Mouse (Mus musculus): ENCODE data around the gene Ptprq. TPM values are rescaled to one million over a fixed set of nuclear protein-coding genes. Genes with fewer than 3 reads are reported as not detected.

Gene Ptprq
- polyA plus RNA-seq, 1 experiment = 0.10 TPM

DNA sequence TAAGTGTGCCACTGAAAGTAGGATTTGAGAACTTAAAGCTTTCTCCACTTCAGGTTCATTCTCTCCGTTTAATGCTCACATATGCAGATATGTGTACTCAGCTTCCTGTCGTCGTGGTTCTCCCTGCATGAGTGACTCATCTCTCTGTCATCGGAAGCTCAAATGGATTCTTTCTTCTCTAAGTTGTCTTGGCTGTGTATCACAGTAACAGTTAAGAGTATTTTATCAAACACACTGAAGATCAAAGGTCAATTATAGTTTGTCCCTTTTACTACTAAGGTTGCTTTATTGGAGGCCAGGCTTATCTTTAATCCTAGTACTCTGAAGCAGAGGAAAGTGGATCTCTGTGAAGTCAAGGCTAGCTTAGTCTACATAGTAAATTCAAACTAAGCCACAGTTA, 95.6 kb downstream of the Ptprq start:
- no peaks in the 10 kb centered on the region for H3K36me3 ChIP-seq (ENCODE audit: control insufficient read depth, insufficient read depth)
- H3K27me3 ChIP-seq (ENCODE audit: control insufficient read depth, insufficient read depth, insufficient read length) = no peaks in the 10 kb centered on the region
- H3K4me2 ChIP-seq (ENCODE audit: low read depth) = peak overlapping the region; percentile 25
- H3K4me3 ChIP-seq = no peak overlapping the region
- no peak overlapping the region for H3ac ChIP-seq (ENCODE audit: control insufficient read depth, insufficient read length)
- no peaks in the 10 kb centered on the region for H3K79me2 ChIP-seq (ENCODE audit: control insufficient read depth, insufficient read depth)
- TF ChIP-seq TCF12 (IDR thresholded peaks at IDR 0.05; ENCODE audit: insufficient read depth, poor library complexity, severe bottlenecking) (no peak), USF1 (IDR thresholded peaks at IDR 0.05; ENCODE audit: low read depth) (no peak), REST (IDR thresholded peaks at IDR 0.05; ENCODE audit: insufficient read depth, insufficient read length) (no peak), TCF3 (IDR thresholded peaks at IDR 0.05; ENCODE audit: insufficient read length, low read depth) (no peak)

- no peak for TF ChIP-seq TCF3 (IDR thresholded peaks at IDR 0.05; ENCODE audit: insufficient read length, low read depth)
- TF ChIP-seq CEBPB (IDR thresholded peaks at IDR 0.05; ENCODE audit: insufficient read depth, poor library complexity, severe bottlenecking) = peak; percentile 92
- H3K27me3 ChIP-seq (ENCODE audit: control insufficient read depth, insufficient read depth, insufficient read length) = no peaks in the 10 kb centered on the region
- no peaks in the 10 kb centered on the region for H3K79me2 ChIP-seq (ENCODE audit: control insufficient read depth, insufficient read depth)
- no peak overlapping the region for H3ac ChIP-seq (ENCODE audit: control insufficient read depth, insufficient read length)
- no peak overlapping the region for H3K4me3 ChIP-seq
- H3K36me3 ChIP-seq (ENCODE audit: control insufficient read depth, insufficient read depth) = no peaks in the 10 kb centered on the region
- peak overlapping the region; percentile 26 for H3K4me2 ChIP-seq (ENCODE audit: low read depth)
Observed at GRCm38 (mm10) chr10:107615460-107615859, 104.4 kb downstream of the Ptprq start.

GRCm38 (mm10) chr10:107601371-107601770, 118.5 kb downstream of the Ptprq start:
- Histone ChIP-seq H3K79me2 (ENCODE audit: control insufficient read depth, insufficient read depth) (no peaks in the 10 kb centered on the region), H3K4me3 (no peak overlapping the region), H3K36me3 (ENCODE audit: control insufficient read depth, insufficient read depth) (no peaks in the 10 kb centered on the region), H3K27me3 (ENCODE audit: control insufficient read depth, insufficient read depth, insufficient read length) (no peaks in the 10 kb centered on the region), H3K4me2 (ENCODE audit: low read depth) (no peak overlapping the region), H3ac (ENCODE audit: control insufficient read depth, insufficient read length) (no peak overlapping the region)
- no peak for TF ChIP-seq MAX (IDR thresholded peaks at IDR 0.05; ENCODE audit: low read depth)

DNA sequence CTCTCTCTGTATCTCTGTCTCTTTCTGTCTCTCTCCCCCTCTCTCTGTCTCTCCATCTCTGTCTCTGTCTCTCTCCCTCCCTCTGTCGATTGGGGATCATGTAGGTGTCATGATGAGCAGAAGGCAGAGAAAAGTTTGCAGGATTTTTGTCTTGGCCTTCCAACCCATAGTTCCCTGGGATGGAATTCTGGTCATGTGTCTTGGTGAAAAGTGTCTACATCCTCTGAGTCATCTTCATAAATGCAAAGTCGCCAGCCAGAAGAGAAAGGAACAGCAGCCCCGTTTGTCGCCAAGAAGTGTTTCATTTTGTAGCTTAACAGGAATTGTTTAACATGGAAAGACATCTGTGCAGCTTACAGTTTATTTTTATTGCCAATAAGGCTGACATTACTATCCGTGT, 136.5 kb downstream of the Ptprq start:
- TF ChIP-seq MYOD1 (IDR thresholded peaks at IDR 0.05; ENCODE audit: control insufficient read depth in 1 of 3, insufficient read length in 2 of 3, low read depth in 2 of 3) (no peak), USF1 (IDR thresholded peaks at IDR 0.05; ENCODE audit: low read depth) (peak; percentile 71)
- no peaks in the 10 kb centered on the region for H3K27me3 ChIP-seq (ENCODE audit: control insufficient read depth, insufficient read depth, insufficient read length)
- no peaks in the 10 kb centered on the region for H3K79me2 ChIP-seq (ENCODE audit: control insufficient read depth, insufficient read depth)
- peak overlapping the region; percentile 55 for H3K4me2 ChIP-seq (ENCODE audit: low read depth)
- H3ac ChIP-seq (ENCODE audit: control insufficient read depth, insufficient read length) = no peak overlapping the region
- H3K36me3 ChIP-seq (ENCODE audit: control insufficient read depth, insufficient read depth) = no peaks in the 10 kb centered on the region
- no peak overlapping the region for H3K4me3 ChIP-seq

GRCm38 (mm10) chr10:107569044-107569443, 150.8 kb downstream of the Ptprq start:
- Histone ChIP-seq H3ac (ENCODE audit: control insufficient read depth, insufficient read length) (no peak overlapping the region), H3K27me3 (ENCODE audit: control insufficient read depth, insufficient read depth, insufficient read length) (no peaks in the 10 kb centered on the region), H3K36me3 (ENCODE audit: control insufficient read depth, insufficient read depth) (no peaks in the 10 kb centered on the region), H3K4me3 (no peak overlapping the region), H3K79me2 (ENCODE audit: control insufficient read depth, insufficient read depth) (no peaks in the 10 kb centered on the region), H3K4me2 (ENCODE audit: low read depth) (no peak overlapping the region)
- no peak for TF ChIP-seq REST (IDR thresholded peaks at IDR 0.05; ENCODE audit: insufficient read depth, insufficient read length)
- no peak for TF ChIP-seq CEBPB (IDR thresholded peaks at IDR 0.05; ENCODE audit: insufficient read depth, poor library complexity, severe bottlenecking)
- TF ChIP-seq SRF (IDR thresholded peaks at IDR 0.05; ENCODE audit: control insufficient read depth, insufficient read length, low read depth) = no peak
- no peak for TF ChIP-seq TCF12 (IDR thresholded peaks at IDR 0.05; ENCODE audit: insufficient read depth, poor library complexity, severe bottlenecking)
- no peak for TF ChIP-seq POLR2A (IDR thresholded peaks at IDR 0.05; ENCODE audit: insufficient read length, low read depth)
- no peak for TF ChIP-seq MYOD1 (IDR thresholded peaks at IDR 0.05; ENCODE audit: control insufficient read depth in 1 of 3, insufficient read length in 2 of 3, low read depth in 2 of 3)
- TF ChIP-seq TCF3 (IDR thresholded peaks at IDR 0.05; ENCODE audit: insufficient read length, low read depth) = no peak
- TF ChIP-seq USF1 (IDR thresholded peaks at IDR 0.05; ENCODE audit: low read depth) = no peak
- TF ChIP-seq E2F4 (IDR thresholded peaks at IDR 0.05; ENCODE audit: insufficient read depth) = no peak
- no peak for TF ChIP-seq POLR2AphosphoS2 (IDR thresholded peaks at IDR 0.05; ENCODE audit: insufficient read length, low read depth)
- no peak for TF ChIP-seq MAX (IDR thresholded peaks at IDR 0.05; ENCODE audit: low read depth)
- no peak for TF ChIP-seq MYOG (IDR thresholded peaks at IDR 0.05; ENCODE audit: control insufficient read depth in 1 of 3, insufficient read depth in 1 of 3, insufficient read length in 2 of 3, low read depth in 2 of 3)

DNA sequence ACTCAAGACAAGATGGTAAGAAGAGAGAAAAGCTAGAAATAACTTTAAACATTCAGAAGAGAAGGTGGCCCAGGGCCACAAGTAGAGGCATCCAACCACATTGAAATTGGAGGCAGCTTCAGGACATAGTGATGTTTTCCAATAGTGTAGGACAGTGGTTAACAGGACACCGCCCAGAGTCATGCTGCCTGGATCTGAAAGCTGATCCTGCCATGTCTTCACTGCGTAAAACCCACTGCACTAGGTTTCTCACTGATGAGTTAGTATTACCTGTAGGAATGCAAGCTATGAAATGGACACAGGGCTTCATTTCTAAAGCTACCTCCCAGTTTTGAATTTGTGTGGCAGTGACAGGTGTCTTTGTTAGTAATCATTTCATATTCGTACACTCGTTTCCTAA, 151.6 kb downstream of the Ptprq start:
- Histone ChIP-seq H3K36me3 (ENCODE audit: control insufficient read depth, insufficient read depth) (no peaks in the 10 kb centered on the region), H3K79me2 (ENCODE audit: control insufficient read depth, insufficient read depth) (no peaks in the 10 kb centered on the region), H3K27me3 (ENCODE audit: control insufficient read depth, insufficient read depth, insufficient read length) (no peaks in the 10 kb centered on the region), H3ac (ENCODE audit: control insufficient read depth, insufficient read length) (no peak overlapping the region), H3K4me2 (ENCODE audit: low read depth) (no peak overlapping the region), H3K4me3 (no peak overlapping the region)
- TF ChIP-seq MYOD1 (IDR thresholded peaks at IDR 0.05; ENCODE audit: control insufficient read depth in 1 of 3, insufficient read length in 2 of 3, low read depth in 2 of 3) (peak in 1 of 3 experiments; percentile 26), USF1 (IDR thresholded peaks at IDR 0.05; ENCODE audit: low read depth) (no peak), TCF3 (IDR thresholded peaks at IDR 0.05; ENCODE audit: insufficient read length, low read depth) (no peak)
